Mouse (Mus musculus) heart, postnatal 0 days (tissue): ENCODE results near the gene Glipr2. TPM values are rescaled to one million over a fixed set of nuclear protein-coding genes. Genes with fewer than 3 reads are reported as not detected.

Experiments
- ATAC-seq: fragments of 200-750 bp; cut with Nextera tagmentation; 2 replicates; pipeline ENCODE4 v1.8.0; 2017; ENCODE audit warnings: low read depth, moderate number of reproducible peaks, moderate library complexity; ENCODE audit not compliant: insufficient read depth
- DNase-seq: peaks from one replicate; pipeline ENCODE4 v3.0.0-alpha.2; 2016; ENCODE audit warnings: low spot score
- H3K27ac ChIP-seq: fragments of 300-500 bp; sonication (generic); 2 replicates; pipeline ENCODE4 v1.5.1; 2014; ENCODE audit warnings: low read depth, mild to moderate bottlenecking
- H3K27me3 ChIP-seq: fragments of 300-500 bp; sonication (generic); 2 replicates; pipeline ENCODE4 v1.6.1; 2014; ENCODE audit warnings: low read length, mixed read lengths; ENCODE audit not compliant: control insufficient read depth, insufficient read depth
- H3K36me3 ChIP-seq: fragments of 300-500 bp; sonication (generic); replicated peaks from 2 replicates; pipeline ENCODE4 v1.6.1; 2014; ENCODE audit warnings: low read length, mixed read lengths; ENCODE audit not compliant: control insufficient read depth, insufficient read depth
- H3K4me1 ChIP-seq: fragments of 300-500 bp; sonication (generic); 2 replicates; pipeline ENCODE4 v1.6.1; 2014; ENCODE audit warnings: antibody characterized with exemption; ENCODE audit not compliant: control insufficient read depth, insufficient read depth
- H3K4me2 ChIP-seq: fragments of 300-500 bp; sonication (generic); 2 replicates; pipeline ENCODE4 v1.6.1; 2014; ENCODE audit warnings: low read depth, mild to moderate bottlenecking, low read length, moderate library complexity
- H3K4me3 ChIP-seq: fragments of 300-500 bp; sonication (generic); 2 replicates; pipeline ENCODE4 v1.5.1; 2014; ENCODE audit warnings: low read depth, low read length
- H3K9ac ChIP-seq: fragments of 300-500 bp; sonication (generic); replicated peaks from 2 replicates; pipeline ENCODE4 v1.6.1; 2014; ENCODE audit warnings: low read depth, low read length, mixed read lengths
- H3K9me3 ChIP-seq: fragments of 300-500 bp; sonication (generic); replicated peaks from 2 replicates; pipeline ENCODE4 v1.6.1; 2016; ENCODE audit warnings: low read length; ENCODE audit not compliant: control insufficient read depth
- CTCF ChIP-seq: IDR thresholded peaks from 2 replicates; pipeline ENCODE4 v1.5.1; 2016; ENCODE audit warnings: antibody characterized with exemption, control low read depth, low read depth
- EP300 ChIP-seq: IDR thresholded peaks from 2 replicates; pipeline ENCODE4 v1.6.1; 2016; ENCODE audit warnings: antibody characterized with exemption, low read depth
- WGBS: fragments of 180-500 bp; shearing (Covaris S2); extraction: QIAGEN DNeasy Blood & Tissue Kit; methylation state at CpG from one replicate; pipeline ENCODE4 v1.1.7; 2014; 5-methylcytosine and 5-hydroxymethylcytosine counted together
- polyA plus RNA-seq: library from polyadenylated mRNA; unstranded; fragments of >200 nt; fragmentation: Nextera tagmentation; extraction: Ambion mirVana; gene quantifications from 2 replicates; pipeline ENCODE4 v1.2.1, GENCODE M21; 2015
- total RNA-seq: library from RNA; depleted of rRNA; stranded (reverse); fragments of >200 nt; gene quantifications from 2 replicates; pipeline ENCODE4 v1.2.3, GENCODE M21; 2014; ENCODE audit warnings: low replicate concordance

The Glipr2 gene
- total and polyA plus RNA-seq, 2 experiments from 2014 or later: 28.4 to 39.2 TPM

DNA sequence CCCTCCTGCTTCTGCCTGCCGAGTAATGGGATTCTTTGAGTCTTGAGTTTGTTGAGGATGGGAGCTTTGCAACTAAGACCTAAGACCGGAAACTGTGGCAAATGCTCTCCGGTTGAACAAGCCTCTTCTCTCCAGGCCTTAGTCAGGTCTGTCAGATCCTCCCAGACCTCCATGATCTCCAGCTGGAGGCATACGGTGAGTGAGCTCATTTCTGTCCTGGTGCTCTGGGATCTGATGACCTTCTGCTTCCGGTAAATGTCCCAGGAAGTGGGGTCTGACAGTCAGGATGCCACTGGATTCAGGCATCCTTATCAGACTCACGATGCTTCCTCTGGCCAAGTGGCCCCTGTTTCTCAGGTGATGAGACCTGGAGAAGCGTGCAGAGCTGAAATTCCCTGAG lies 24.1 kb downstream of the Glipr2 start:
- TF ChIP-seq EP300 (no peak), CTCF (no peak)
- no peaks in the 10 kb centered on the region for H3K36me3 ChIP-seq

DNA sequence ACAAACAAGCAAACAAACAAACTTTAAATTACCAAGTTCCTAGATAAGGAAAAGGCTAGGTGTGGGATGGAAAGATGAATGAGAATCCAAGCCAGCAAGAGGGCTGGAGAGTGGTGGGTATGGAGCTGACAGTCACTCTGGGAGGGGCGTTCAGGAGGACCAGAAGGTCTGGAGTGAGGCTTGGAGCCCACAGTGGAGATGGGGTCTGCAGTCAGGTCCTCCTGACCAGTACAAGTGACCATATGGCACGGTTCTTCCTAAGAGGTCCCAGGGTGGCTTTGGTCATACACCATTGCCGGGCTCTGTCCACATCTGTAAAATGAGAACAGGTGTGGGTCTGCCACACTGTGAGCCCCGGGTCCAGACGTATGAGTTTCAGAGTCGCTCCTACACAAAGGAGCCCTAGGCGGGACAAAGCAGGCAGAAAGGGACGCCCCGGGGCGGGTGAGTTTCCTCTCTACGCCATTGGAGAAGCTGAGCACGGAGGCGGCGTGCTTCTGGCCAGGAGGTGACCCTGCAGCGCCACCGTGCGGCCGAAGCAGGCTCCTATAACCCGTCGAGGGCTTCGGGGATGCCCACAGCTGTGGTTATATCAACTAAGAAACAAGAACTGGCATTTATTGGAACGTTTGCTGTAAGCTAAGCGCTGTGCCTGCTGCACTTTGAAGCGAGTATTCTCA lies 25.0 kb downstream of the Glipr2 start:
- 2% methylated on average over 24 of the region's 24 CpGs for WGBS
- peak overlapping the region; percentile 68 for H3K4me2 ChIP-seq
- H3K27me3 ChIP-seq: 0 out of 2 replicates have a peak, but pooled peaks cover 2% of the 10 kb centered on the region
- no peaks in the 10 kb centered on the region for H3K9me3 ChIP-seq
- peak overlapping the region; percentile 16; the same call in 1 of the 2 replicates for H3K27ac ChIP-seq
- peak; percentile 92 for DNase-seq
- H3K4me1 ChIP-seq: peaks cover 18% of the 10 kb centered on the region; the same call in 1 of the 2 replicates
- H3K36me3 ChIP-seq: no peaks in the 10 kb centered on the region
- peak; percentile 89 for ATAC-seq
- peak overlapping the region; percentile 35 for H3K4me3 ChIP-seq
- H3K9ac ChIP-seq: no peak overlapping the region; the same call in 1 of the 2 replicates
- TF ChIP-seq EP300 (no peak), CTCF (peak; percentile 95)

More for the DNA sequence above, 24.1 kb downstream of the Glipr2 start:
- H3K9me3 ChIP-seq: no peaks in the 10 kb centered on the region
- no peak overlapping the region for H3K27ac ChIP-seq
- WGBS: 68% methylated on average over 7 of the region's 7 CpGs
- ATAC-seq: no peak
- peaks cover 18% of the 10 kb centered on the region; the same call in 1 of the 2 replicates for H3K4me1 ChIP-seq
- 0 out of 2 replicates have a peak, but pooled peaks cover 2% of the 10 kb centered on the region for H3K27me3 ChIP-seq
- H3K4me3 ChIP-seq: no peak overlapping the region
- H3K9ac ChIP-seq: no peak overlapping the region
- no peak for DNase-seq
- H3K4me2 ChIP-seq: no peak overlapping the region

DNA sequence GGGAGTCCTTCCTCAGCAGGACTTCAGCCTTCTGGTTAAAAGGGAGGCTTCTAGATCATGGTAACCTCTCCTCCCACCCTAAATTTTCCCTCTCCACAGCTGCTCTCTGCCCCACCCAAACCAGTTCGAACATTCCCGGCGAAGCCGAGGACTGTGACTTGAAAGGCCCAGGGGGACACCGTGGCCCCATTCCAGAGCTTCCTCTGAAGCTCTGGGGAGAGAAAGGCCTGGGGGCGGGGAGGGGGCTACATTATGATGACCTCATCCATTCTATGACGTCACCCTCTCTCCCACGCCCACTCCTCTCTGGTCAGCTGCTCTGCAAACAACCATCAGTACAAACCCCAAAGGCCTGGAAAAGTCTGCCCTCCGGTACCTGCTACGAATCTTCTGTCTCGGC lies 26.0 kb downstream of the Glipr2 start, which contains the start of gene Ccin:
Gene Ccin, plus strand, starts transcription at position 303 of the 400 bp plus-strand sequence.
- Histone ChIP-seq H3K4me1 (peaks cover 18% of the 10 kb centered on the region; the same call in 1 of the 2 replicates), H3K27me3 (0 out of 2 replicates have a peak, but pooled peaks cover 2% of the 10 kb centered on the region), H3K9me3 (no peaks in the 10 kb centered on the region), H3K36me3 (no peaks in the 10 kb centered on the region), H3K4me3 (peak within 1 kb of the TSS; percentile 35), H3K27ac (peak within 1 kb of the TSS; percentile 16; the same call in 1 of the 2 replicates), H3K4me2 (peak within 1 kb of the TSS; percentile 68), H3K9ac (no peak within 1 kb of the TSS; the same call in 1 of the 2 replicates)
- WGBS: 63% methylated on average over 11 of the region's 11 CpGs
- TF ChIP-seq EP300 (no peak), CTCF (no peak)
- ATAC-seq: no peak
- no peak for DNase-seq

DNA sequence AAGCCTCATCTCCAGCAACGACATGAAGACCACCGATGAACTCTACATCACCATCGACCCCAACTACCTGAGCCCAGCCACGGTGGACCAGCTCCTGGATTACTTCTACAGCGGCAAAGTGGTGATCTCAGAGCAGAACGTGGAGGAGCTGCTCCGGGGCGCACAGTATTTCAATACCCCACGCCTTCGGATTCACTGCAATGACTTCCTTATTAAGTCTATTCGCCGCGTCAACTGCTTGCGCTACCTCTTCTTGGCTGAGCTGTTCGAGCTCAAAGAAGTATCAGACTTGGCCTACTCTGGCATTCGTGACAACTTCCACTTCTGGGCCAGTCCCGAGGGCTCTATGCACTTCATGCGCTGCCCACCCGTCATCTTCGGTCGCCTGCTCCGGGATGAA lies 26.6 kb downstream of the Glipr2 start:
- no peak overlapping the region for H3K4me3 ChIP-seq
- H3K27ac ChIP-seq: no peak overlapping the region
- ATAC-seq (no peak), DNase-seq (no peak)
- H3K36me3 ChIP-seq: no peaks in the 10 kb centered on the region
- H3K4me2 ChIP-seq: no peak overlapping the region
- H3K9me3 ChIP-seq: no peaks in the 10 kb centered on the region
- no peak overlapping the region for H3K9ac ChIP-seq
- TF ChIP-seq EP300: no peak
- no peak for TF ChIP-seq CTCF
- 86% methylated on average over 22 of the region's 22 CpGs for WGBS
- H3K4me1 ChIP-seq: peaks cover 12% of the 10 kb centered on the region; the same call in 1 of the 2 replicates
- 0 out of 2 replicates have a peak, but pooled peaks cover 2% of the 10 kb centered on the region for H3K27me3 ChIP-seq

DNA sequence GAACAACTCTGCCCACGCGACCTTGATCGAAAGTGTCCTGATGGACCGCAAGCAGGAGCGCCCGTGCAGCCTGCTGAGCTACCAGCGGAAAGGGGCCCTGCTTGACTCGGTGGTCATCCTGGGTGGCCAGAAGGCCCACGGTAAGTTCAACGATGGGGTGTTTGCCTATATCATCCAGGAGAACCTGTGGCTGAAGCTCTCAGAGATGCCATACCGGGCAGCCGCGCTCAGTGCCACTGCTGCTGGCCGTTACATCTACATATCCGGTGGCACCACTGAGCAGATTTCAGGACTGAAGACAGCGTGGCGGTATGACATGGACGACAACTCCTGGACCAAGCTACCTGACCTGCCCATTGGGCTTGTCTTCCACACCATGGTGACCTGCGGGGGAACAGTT lies 27.1 kb downstream of the Glipr2 start:
- ATAC-seq: no peak

More for the DNA sequence above, 27.1 kb downstream of the Glipr2 start:
- no peak for DNase-seq
- Histone ChIP-seq H3K4me3 (no peak overlapping the region), H3K9me3 (no peaks in the 10 kb centered on the region), H3K36me3 (no peaks in the 10 kb centered on the region), H3K27me3 (0 out of 2 replicates have a peak, but pooled peaks cover 2% of the 10 kb centered on the region), H3K4me1 (peaks cover 8% of the 10 kb centered on the region; the same call in 1 of the 2 replicates), H3K27ac (no peak overlapping the region), H3K4me2 (no peak overlapping the region), H3K9ac (no peak overlapping the region)
- WGBS: 88% methylated on average over 19 of the region's 19 CpGs
- TF ChIP-seq CTCF (no peak), EP300 (no peak)
